Mouse (Mus musculus) right cerebral cortex, postnatal 4 days (tissue): ENCODE data around the gene Kdm4c.
"Not testable (repeated sequence)": the region's sequence is repeated elsewhere in the genome, so short reads cannot be mapped to it uniquely, and the experiment has no call there.

ENCODE experiments used
- DNase-seq: peaks from one replicate; pipeline ENCODE4 v3.0.0-alpha.2; 2022

Gene Kdm4c

DNA sequence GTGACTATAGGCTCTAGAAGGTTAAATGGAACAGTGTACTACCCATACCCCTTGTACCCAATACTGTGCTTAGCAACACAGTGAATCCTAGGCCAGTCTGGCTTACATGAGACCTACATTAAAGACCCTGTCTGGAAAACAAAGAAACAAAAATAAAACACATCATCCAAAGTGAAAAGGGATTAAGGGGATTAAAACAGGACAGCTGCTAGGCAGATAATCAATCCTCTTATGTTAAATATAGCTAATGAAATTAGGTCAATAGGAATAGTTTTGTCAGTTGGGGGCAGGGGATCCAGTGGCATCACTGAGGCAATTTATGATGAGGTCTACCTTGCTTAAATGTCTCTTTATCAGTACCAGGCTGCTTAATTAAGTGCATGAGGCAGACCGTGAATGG lies at the start of gene Kdm4c:
Gene Kdm4c, plus strand, starts transcription at position 322 of the 400 bp plus-strand sequence.
- no peak for DNase-seq

DNA sequence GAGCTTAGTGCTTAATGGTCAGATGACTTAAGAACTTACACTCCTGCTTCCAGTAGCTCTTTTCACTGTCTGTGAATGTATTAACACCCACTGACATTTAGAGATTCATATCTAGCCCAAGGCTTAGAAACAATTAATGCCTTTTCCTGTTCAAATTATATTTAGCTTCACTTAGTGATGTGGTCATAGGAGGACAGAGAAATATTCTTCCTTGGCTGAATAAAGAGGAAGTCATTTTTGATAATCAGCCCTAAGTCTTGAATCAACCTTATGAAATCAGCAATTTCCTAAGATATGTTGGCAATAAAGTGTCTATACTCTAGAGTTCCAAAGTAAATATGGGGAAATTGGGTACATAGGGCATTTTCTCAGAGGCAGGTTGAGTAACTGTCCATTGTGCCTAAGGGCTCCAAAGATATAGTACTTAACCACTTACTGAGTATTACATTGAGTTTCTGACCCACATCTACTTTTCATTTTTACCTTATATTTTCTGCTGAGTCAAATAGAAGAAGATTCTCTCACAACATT lies 41.0 kb upstream of the Kdm4c start:
- DNase-seq = no peak

GRCm38 (mm10) chr4:74221780-74222179 lies 20.5 kb upstream of the Kdm4c start:
- not testable (repeated sequence) for DNase-seq

GRCm38 (mm10) chr4:74222360-74222759 lies 19.9 kb upstream of the Kdm4c start:
- DNase-seq = no peak

DNA sequence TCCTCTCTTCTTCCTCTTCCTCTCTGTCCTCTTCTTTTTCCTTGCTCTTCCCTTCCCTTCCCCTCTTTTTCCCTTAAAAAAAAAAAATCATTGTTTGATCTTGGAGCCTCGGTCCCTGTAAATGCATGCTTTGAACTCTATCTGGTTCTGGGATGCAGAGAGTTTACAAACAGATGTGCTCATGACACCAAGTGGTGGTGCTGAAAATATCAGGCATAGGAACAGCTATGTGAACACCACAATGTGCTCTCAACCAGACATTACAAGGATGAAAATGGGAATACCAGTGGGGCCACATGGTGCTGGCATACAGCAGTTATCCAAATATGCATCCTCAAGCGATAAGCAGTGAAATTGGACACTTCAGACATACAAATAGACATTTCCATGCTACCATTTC lies 18.1 kb upstream of the Kdm4c start:
- DNase-seq = no peak

DNA sequence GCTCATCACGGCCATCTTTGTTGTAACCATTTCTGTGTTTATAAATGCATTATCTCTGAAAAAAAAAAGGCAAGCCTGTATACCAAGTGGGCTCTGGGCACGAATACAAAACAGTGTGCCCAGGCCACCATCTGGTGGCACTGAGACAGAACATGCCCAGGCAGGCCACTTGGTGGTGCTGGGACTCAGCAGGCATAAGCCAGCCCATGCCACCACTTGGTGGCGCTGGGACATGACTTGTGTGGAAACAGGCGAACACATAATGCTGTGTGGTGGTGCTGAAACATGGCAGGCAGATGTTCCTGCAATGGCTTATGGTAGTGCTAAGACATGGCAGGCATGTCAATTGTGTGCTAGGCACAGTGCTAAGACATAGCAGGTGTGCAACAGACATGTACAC lies 11.3 kb upstream of the Kdm4c start:
- no peak for DNase-seq

- peak; percentile 43 for DNase-seq
Observed at GRCm38 (mm10) chr4:74231405-74231804, 10.9 kb upstream of the Kdm4c start.

GRCm38 (mm10) chr4:74233534-74233933 lies 8.8 kb upstream of the Kdm4c start:
- no peak for DNase-seq

- DNase-seq = peak; percentile 97
Observed at GRCm38 (mm10) chr4:74251348-74252244, 9.3 kb downstream of the Kdm4c start.

DNA sequence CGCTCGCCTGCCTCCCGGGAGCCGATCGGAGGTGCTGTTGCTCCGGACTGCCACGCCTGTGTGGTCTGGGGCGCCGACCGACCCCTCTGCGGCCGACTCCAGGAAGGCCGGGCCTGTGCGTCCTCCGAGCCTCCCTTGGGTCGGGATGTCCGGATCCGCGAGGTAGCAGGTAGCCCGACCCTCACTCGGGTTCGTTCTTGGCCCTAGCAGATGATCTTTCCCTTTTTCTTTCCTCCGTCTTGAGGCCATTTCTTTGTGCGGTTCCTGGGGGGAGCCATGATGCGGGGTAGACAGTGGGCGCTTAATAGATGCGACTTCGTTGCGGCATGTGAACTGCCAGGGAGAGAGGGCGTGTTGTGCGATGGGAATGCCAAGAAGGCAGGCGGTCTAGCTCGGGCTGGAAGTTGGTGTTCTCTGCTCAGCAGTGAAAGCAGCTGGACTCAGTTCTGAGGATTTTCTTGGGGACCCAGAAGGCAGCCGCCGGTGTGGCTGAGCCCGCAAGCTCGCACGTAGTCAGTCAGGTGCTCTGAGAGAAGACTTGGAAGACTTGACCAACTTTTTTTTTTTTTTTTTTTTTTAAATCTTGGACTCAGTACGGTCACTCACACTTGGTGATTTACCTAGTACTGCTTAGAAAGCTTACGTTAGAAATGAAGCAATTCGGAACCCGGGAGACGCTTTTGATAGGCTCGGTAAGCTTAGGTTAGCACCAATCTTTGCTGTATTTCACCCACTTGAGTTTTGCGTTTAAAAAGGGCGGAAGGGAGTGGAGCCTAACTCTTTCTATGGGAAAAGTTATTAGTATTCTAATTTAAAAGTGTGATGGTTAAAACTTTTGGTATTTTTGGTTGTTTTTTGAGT lies 10.2 kb downstream of the Kdm4c start:
- DNase-seq = peak; percentile 38

DNA sequence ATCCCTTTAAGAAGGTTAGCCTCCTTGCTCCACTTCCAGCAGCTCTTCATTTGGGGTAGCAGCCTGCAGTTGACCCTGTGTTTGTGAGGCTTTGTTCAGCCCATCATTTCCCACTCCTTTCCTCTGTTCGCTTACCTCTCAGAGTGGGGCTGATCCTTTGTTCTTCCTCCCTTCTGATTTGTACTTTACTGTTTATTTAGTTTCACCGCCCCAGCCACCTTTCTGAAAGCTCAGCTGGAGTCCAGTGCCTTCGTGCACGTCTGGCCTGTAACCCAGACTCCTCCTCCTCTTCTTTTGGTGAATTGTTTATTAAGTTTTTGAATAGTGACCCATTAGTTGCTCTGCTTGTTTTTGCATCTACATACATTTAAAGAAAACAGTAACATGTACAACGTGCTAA lies 15.6 kb downstream of the Kdm4c start:
- no peak for DNase-seq

DNA sequence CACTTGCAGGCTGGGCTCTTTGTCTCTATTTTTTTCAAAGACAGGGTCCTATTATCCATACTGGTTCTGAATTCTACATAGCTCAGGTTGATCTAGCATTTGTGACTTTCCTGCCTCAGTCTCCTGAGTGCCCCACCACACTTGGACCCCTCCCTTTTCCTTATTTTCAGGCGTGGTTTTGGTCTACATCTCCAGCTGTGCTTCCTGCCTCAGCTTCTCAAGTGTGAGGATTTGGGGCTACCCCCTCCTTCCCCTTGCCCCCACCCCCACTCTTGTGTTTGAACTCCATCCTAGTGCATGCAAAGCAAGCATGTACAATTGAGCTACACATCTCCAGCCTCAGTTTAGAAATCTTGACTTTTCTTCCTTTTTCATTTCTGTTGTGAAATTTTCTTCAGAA lies 16.2 kb downstream of the Kdm4c start:
- DNase-seq = no peak

DNA sequence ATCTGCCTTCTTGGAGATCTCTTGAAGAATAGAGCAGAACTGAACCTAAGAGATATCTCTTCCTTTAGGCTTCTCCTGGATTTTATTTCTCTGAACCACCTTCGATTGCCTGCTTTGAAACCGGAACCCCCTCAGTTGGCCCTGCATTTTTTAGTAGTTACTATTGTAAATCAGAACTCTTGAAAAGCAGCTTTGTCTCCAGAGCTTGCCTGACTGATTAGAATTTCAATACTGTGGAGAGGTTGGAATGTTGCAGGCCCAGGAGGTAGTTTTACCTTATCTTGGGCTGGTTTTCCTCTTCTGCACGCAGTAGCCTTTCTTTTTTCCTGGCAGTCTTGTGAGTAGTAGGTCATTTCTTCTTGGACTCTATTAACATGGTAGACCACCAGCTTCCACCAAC lies 17.0 kb downstream of the Kdm4c start:
- no peak for DNase-seq

GRCm38 (mm10) chr4:74261879-74262278 lies 19.6 kb downstream of the Kdm4c start:
- DNase-seq = no peak

DNA sequence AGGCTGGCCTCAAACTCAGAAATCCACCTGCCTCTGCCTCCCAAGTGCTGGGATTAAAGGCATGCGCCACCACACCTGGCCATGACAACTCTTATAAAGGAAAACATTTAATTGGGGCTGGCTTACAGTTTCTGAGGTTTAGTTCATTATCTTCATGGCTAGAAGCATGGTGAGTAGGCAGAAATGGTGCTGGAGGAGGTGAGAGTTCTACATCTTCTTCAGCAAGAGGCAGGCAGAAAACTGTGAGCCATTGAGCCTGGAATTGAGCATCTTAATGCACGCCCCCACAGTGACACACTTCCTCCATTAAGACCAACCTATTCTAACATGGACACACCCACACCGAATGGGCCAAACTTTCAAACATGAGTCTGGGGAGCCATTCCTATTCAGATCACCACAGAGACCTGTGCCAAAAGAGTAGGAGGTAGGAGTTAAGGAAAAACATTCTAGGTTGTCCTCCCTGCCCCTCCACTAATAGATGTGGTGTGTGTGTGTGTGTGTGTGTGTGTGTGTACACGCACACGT lies 22.2 kb downstream of the Kdm4c start:
- no peak for DNase-seq

GRCm38 (mm10) chr4:74271180-74271579 lies 28.9 kb downstream of the Kdm4c start:
- no peak for DNase-seq

- DNase-seq = no peak
Observed at GRCm38 (mm10) chr4:74277486-74277885, 35.2 kb downstream of the Kdm4c start.

DNA sequence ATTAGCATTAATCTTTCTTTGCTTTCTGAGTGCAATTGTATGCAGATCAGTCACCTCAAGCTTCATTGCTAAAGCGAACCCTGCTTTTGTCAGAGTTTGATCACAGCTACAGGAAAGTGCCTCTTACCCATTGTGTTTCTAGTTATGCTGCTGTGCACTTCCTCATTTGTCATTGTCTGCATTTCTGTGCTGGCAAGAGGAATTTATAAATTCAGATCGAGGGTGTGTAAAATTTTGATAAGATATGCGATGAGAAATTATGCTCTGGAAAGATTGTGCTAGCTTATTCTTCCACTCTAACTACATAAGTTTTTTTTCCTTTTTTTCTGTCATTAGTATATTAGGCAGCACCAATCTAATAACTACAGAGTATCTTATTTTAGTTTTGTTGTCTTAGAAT lies 37.9 kb downstream of the Kdm4c start:
- DNase-seq = no peak

- DNase-seq = no peak
Observed at GRCm38 (mm10) chr4:74287851-74288250, 45.6 kb downstream of the Kdm4c start.

DNA sequence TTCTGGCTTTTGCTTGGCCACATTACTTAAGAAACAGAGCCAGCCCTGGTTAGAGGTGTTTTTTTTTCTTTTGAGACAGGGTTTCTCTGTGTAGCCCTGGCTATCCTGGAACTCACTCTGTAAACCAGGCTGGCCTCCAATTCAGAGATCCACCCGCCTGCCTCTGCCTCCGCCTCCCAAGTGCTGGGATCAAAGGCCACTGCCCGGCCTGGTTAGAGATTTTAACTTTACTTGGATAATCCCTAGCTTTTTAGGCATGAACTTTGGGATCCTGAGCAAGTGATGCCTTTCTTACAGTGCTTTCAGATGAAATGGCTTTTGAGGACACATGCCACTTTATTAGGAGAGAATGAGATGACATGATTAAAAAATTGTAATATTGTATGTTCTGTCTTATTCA lies 52.4 kb downstream of the Kdm4c start:
- DNase-seq = no peak

- DNase-seq = no peak
Observed at GRCm38 (mm10) chr4:74305315-74306105, 63.2 kb downstream of the Kdm4c start.

GRCm38 (mm10) chr4:74311135-74311534 lies 68.8 kb downstream of the Kdm4c start:
- DNase-seq = no peak

DNA sequence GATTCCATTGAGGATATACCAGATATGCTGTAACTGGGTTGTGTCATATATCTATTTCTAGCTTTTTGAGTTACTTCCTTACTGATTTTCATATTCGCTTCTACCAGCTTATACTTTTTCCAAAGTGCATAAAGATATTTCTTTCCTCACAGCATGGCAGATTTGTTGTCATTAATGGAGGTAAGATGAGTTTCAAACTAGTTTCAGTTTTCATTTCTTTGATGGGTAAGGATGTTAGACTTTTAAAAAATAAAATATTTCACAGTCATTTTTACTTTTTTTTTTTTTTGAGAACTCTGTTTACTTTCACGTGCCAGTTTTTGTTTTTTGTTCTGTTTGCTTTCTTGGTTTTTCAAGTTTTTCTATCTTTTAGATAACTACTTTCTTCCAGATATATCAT lies 70.6 kb downstream of the Kdm4c start:
- no peak for DNase-seq
